ENCODE assay signal across 8 mouse cellular contexts in genomic region chr10:110745640-110746032, GRCm38 (mm10). TPM values are rescaled to one million over a fixed set of nuclear protein-coding genes. Genes with fewer than 3 reads are reported as not detected.
DNase-seq lines count a peak whose midpoint lies in the region; ATAC-seq and TF ChIP-seq lines count a peak whose summit lies in the region.

No protein-coding gene starts in this region.

- peak overlapping the region; percentile 79 for H3K9ac ChIP-seq in CH12.LX (ENCODE audit: insufficient read depth, low read depth)
- peak overlapping the region; percentile 74 for H3K9ac ChIP-seq in forebrain, embryonic 15.5 days (replicated peaks)
- peak overlapping the region; percentile 90 for H3K9ac ChIP-seq in liver, embryonic 16.5 days (ENCODE audit: low read depth, low read length)

- TF ChIP-seq EP300 in CH12.LX (IDR thresholded peaks at IDR 0.05; ENCODE audit: low read length) = no peak

- H3K36me3 ChIP-seq in heart, embryonic 10.5 days = peaks cover 30% of the 10 kb centered on the region
- peaks cover 2 to 20% of the 10 kb centered on the region in 2 experiments for H3K36me3 ChIP-seq in CH12.LX (replicated peaks in 1 of 2; ENCODE audit: control insufficient read depth in 1 of 2, insufficient read depth in 1 of 2, low read length in 1 of 2)
- no peaks in the 10 kb centered on the region for H3K36me3 ChIP-seq in forebrain, embryonic 15.5 days
- H3K36me3 ChIP-seq in liver, embryonic 16.5 days (ENCODE audit: control insufficient read depth, insufficient read depth) = peaks cover 17% of the 10 kb centered on the region

- H3K4me1 ChIP-seq in heart, embryonic 10.5 days = peaks cover 12% of the 10 kb centered on the region
- H3K4me1 ChIP-seq in CH12.LX (ENCODE audit: control insufficient read depth in 1 of 2, insufficient read depth in 2 of 2) = peaks cover 2 to 11% of the 10 kb centered on the region in 2 experiments; a peak in 2 of 4 replicates
- peaks cover 26% of the 10 kb centered on the region for H3K4me1 ChIP-seq in forebrain, embryonic 15.5 days
- peaks cover 8% of the 10 kb centered on the region for H3K4me1 ChIP-seq in liver, embryonic 16.5 days (ENCODE audit: control insufficient read depth, low read depth, low read length)

- intact Hi-C loops in left cerebral cortex, postnatal 10 days (cut with DNase I) = no loop called here

- peak overlapping the region; percentile 87 for H3K4me3 ChIP-seq in heart, embryonic 10.5 days
- H3K4me3 ChIP-seq in CH12.LX (replicated peaks in 1 of 3; ENCODE audit: low read depth in 2 of 3, low read length in 2 of 3, poor library complexity in 1 of 3) = peak overlapping the region; percentile 64 to 98 (median 81)
- peak overlapping the region; percentile 79 for H3K4me3 ChIP-seq in forebrain, embryonic 15.5 days
- peak overlapping the region; percentile 94 for H3K4me3 ChIP-seq in liver, embryonic 16.5 days (ENCODE audit: low read depth, low read length)

- TF ChIP-seq POLR2A in CH12.LX (IDR thresholded peaks at IDR 0.05; ENCODE audit: low read depth, low read length) = no peak

- H3K27ac ChIP-seq in heart, embryonic 10.5 days = peak overlapping the region; percentile 94
- peak overlapping the region; percentile 33; the same call in 1 of the 2 replicates for H3K27ac ChIP-seq in CH12.LX (ENCODE audit: insufficient read depth, low read depth)
- peak overlapping the region; percentile 71 for H3K27ac ChIP-seq in forebrain, embryonic 15.5 days (replicated peaks)
- H3K27ac ChIP-seq in liver, embryonic 16.5 days (ENCODE audit: low read length) = peak overlapping the region; percentile 72

- H3K79me2 ChIP-seq in CH12.LX (replicated peaks; ENCODE audit: control insufficient read depth, extremely low read depth, insufficient read depth, poor library complexity, severe bottlenecking) = no peaks in the 10 kb centered on the region

- no peaks in the 10 kb centered on the region for H3K9me3 ChIP-seq in heart, embryonic 10.5 days
- no peaks in the 10 kb centered on the region for H3K9me3 ChIP-seq in CH12.LX (replicated peaks; ENCODE audit: low read length)
- H3K9me3 ChIP-seq in forebrain, embryonic 15.5 days = no peaks in the 10 kb centered on the region
- no peaks in the 10 kb centered on the region for H3K9me3 ChIP-seq in liver, embryonic 16.5 days (replicated peaks; ENCODE audit: control insufficient read depth, low read length)

- ATAC-seq in forebrain, embryonic 15.5 days (replicated peaks) = peak; percentile 62; the same call in 1 of the 2 replicates
- peak; percentile 35 for ATAC-seq in liver, embryonic 16.5 days (ENCODE audit: low read depth)

- WGBS in heart, embryonic 10.5 days = 0% methylated on average over 23 of the region's 23 CpGs
- under 1% methylated on average over 23 of the region's 23 CpGs for WGBS in forebrain, embryonic 15.5 days
- WGBS in liver, embryonic 16.5 days (ENCODE audit: insufficient replicate concordance) = under 1% methylated on average over 22 of the region's 23 CpGs

- peak; percentile 81 for DNase-seq in heart, embryonic 10.5 days (ENCODE audit: low spot score)
- no peak for DNase-seq in heart, adult 8-10 months (ENCODE audit: low spot score)
- no peak for DNase-seq in CH12.LX (ENCODE audit: extremely low read depth)
- DNase-seq in ovary, adult 18-20 months (ENCODE audit: low spot score) = no peak
- no peak for DNase-seq in left cerebral cortex, postnatal 10 days (ENCODE audit: extremely low spot score in 1 of 2, low spot score in 2 of 2)
- DNase-seq in gastrocnemius, adult 8-10 months (ENCODE audit: low spot score in 2 of 2) = no peak

- no peak for TF ChIP-seq RAD21 in CH12.LX (IDR thresholded peaks at IDR 0.05; ENCODE audit: low read depth, low read length)

- in situ Hi-C loops in CH12.LX (cut with MboI; ENCODE audit: low pct_ligation_motif_present, low pct_unique_long_range_greater_than_20kb, low sequenced_read_pairs) = no loop called here

- peak overlapping the region; percentile 85 for H3K4me2 ChIP-seq in CH12.LX (ENCODE audit: insufficient read depth, low read depth, poor library complexity, severe bottlenecking)
- H3K4me2 ChIP-seq in forebrain, embryonic 15.5 days (replicated peaks) = peak overlapping the region; percentile 92
- peak overlapping the region; percentile 97 for H3K4me2 ChIP-seq in liver, embryonic 16.5 days (ENCODE audit: low read depth, low read length)

- no peak for TF ChIP-seq CTCF in CH12.LX (conservative IDR thresholded peaks at IDR 0.05 in 1 of 2, IDR thresholded peaks at IDR 0.05 in 1 of 2; ENCODE audit: low read depth in 2 of 2, low read length in 2 of 2)

- dilution Hi-C loops in CH12.LX (cut with MboI; ENCODE audit: extremely low pct_ligation_motif_present, extremely low pct_unique_long_range_greater_than_20kb, low sequenced_read_pairs) = no loop called here

- H3K27me3 ChIP-seq in heart, embryonic 10.5 days (ENCODE audit: insufficient read depth, poor library complexity, severe bottlenecking) = no peaks in the 10 kb centered on the region
- peaks cover 23% of the 10 kb centered on the region for H3K27me3 ChIP-seq in CH12.LX (replicated peaks)
- no peaks in the 10 kb centered on the region for H3K27me3 ChIP-seq in forebrain, embryonic 15.5 days
- peaks cover 10% of the 10 kb centered on the region for H3K27me3 ChIP-seq in liver, embryonic 16.5 days (ENCODE audit: control insufficient read depth, insufficient read depth, low read depth, low read length)

TF ChIP-seq in CH12.LX, 34 proteins besides CTCF, POLR2A, EP300 and RAD21:
- TF ChIP-seq UBTF (IDR thresholded peaks at IDR 0.05; ENCODE audit: low read depth, low read length) = 0 out of 2 replicates have a peak, but pooled peaks have one; percentile 3
- no peak for TF ChIP-seq USF2 (conservative IDR thresholded peaks at IDR 0.05; ENCODE audit: low read depth, low read length)
- no peak for TF ChIP-seq GABPA (IDR thresholded peaks at IDR 0.05; ENCODE audit: insufficient replicate concordance, low read depth, low read length)
- no peak for TF ChIP-seq PAX5 (IDR thresholded peaks at IDR 0.05; ENCODE audit: low read length)
TF ChIP-seq in CH12.LX: peak in this region for 1.

RNA-seq across cellular contexts. Expression of gene E2f7, which starts 0.4 kb away (rescaled TPM):
- 26.6 and 32.4 TPM in 2 replicates for polyA plus RNA-seq in heart, embryonic 10.5 days (2016; fragmentation: Nextera tagmentation; extraction: Ambion mirVana)
- 1 to 10 TPM in 2 of 4 experiments, under 1 TPM in 2; 0.56 to 1.5 (median 1.1) TPM for total RNA-seq in heart, adult 8-10 months (2022)
- total RNA-seq in CH12.LX (2012; rRNA removed) = 1.1 and 1.8 TPM in 2 replicates
- total RNA-seq in CH12.LX (2014; rRNA removed) = 0.66 and 0.82 TPM in 2 replicates
- 3.8 and 4.5 TPM in 2 replicates for polyA plus RNA-seq in CH12.LX (2012; ENCODE audit: insufficient read length, low read depth)
- polyA plus RNA-seq in forebrain, embryonic 15.5 days (2015; fragmentation: Nextera tagmentation; extraction: Ambion mirVana) = 13.6 and 14.1 TPM in 2 replicates
- polyA plus RNA-seq in liver, embryonic 16.5 days (2015; fragmentation: Nextera tagmentation; extraction: Ambion mirVana) = 6.6 and 7.8 TPM in 2 replicates
- 1 to 10 TPM; 1.7 to 1.8 TPM for total RNA-seq in left cerebral cortex, postnatal 10 days (2021)
- 1 to 10 TPM in 1 of 4 experiments, under 1 TPM in 3; 0.17 to 1.0 (median 0.27) TPM for total RNA-seq in gastrocnemius, adult 8-10 months (2022)

Comparison
In these comparisons a context has a peak if more than half of its experiments do, and no peak if none do; other contexts are left out.
1. H3K27ac ChIP-seq: peak in every context shown above with its lines; median percentile 94 in heart, embryonic 10.5 days; 72 in liver, embryonic 16.5 days; 71 in forebrain, embryonic 15.5 days; 33 in CH12.LX.